Mouse (Mus musculus): ENCODE measurements around the gene Pcsk2. TPM values are rescaled to one million over a fixed set of nuclear protein-coding genes. Genes with fewer than 3 reads are reported as not detected.
A peak's percentile ranks its signal among the peaks of the same experiment; 100 is the strongest.

Pcsk2 gene
- polyA plus RNA-seq, 1 experiment from 2014 or later, result 11.4 TPM

DNA sequence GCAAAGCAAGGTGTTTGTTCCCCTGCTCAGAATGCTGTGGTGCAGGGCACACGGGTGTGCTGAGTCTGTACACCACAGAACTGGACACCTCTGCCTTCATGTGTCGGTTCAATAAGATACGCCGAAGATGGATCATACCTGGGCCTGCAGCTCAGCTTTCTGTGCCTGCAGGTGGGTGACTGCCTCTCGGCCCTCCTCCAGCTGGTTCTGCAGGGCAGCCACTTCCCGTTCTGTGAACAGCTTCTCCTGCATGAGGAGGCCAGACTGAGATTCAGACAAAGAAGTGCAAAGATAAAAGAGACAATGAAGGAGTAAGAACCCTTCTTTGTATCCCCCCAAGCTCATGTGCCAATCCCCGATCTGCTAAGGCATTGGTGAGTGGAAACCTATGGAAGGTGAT, 295.6 kb downstream of the Pcsk2 start:
- Histone ChIP-seq H3K4me1 (ENCODE audit: control insufficient read depth, insufficient read depth, low read length) (no peaks in the 10 kb centered on the region), H3K36me3 (ENCODE audit: control insufficient read depth, insufficient read depth, low read length) (no peaks in the 10 kb centered on the region), H3K4me3 (ENCODE audit: low read depth, low read length) (no peak overlapping the region), H3K27me3 (replicated peaks; ENCODE audit: control insufficient read depth, insufficient read depth, low read length) (no peaks in the 10 kb centered on the region), H3K27ac (ENCODE audit: low read depth, low read length) (no peak overlapping the region), H3K9ac (ENCODE audit: low read length) (no peak overlapping the region), H3K9me3 (replicated peaks; ENCODE audit: control insufficient read depth, low read length) (no peaks in the 10 kb centered on the region), H3K4me2 (ENCODE audit: low read length) (no peak overlapping the region)
- ATAC-seq (no peak), DNase-seq (ENCODE audit: low spot score) (no peak)
- WGBS, result 71% methylated on average over 7 of the region's 7 CpGs

GRCm38 (mm10) chr2:143844779-143845178, 298.8 kb downstream of the Pcsk2 start:
- H3K27ac ChIP-seq (ENCODE audit: low read depth, low read length), result no peak overlapping the region
- no peak overlapping the region for H3K4me3 ChIP-seq (ENCODE audit: low read depth, low read length)
- no peak overlapping the region for H3K4me2 ChIP-seq (ENCODE audit: low read length)
- ATAC-seq (no peak), DNase-seq (ENCODE audit: low spot score) (no peak)
- no peak overlapping the region for H3K9ac ChIP-seq (ENCODE audit: low read length)
- WGBS, result 63% methylated on average over 5 of the region's 5 CpGs
- H3K9me3 ChIP-seq (replicated peaks; ENCODE audit: control insufficient read depth, low read length), result no peaks in the 10 kb centered on the region
- no peaks in the 10 kb centered on the region for H3K27me3 ChIP-seq (replicated peaks; ENCODE audit: control insufficient read depth, insufficient read depth, low read length)
- no peaks in the 10 kb centered on the region for H3K4me1 ChIP-seq (ENCODE audit: control insufficient read depth, insufficient read depth, low read length)
- no peaks in the 10 kb centered on the region for H3K36me3 ChIP-seq (ENCODE audit: control insufficient read depth, insufficient read depth, low read length)

- no peak for DNase-seq (ENCODE audit: low spot score)
Observed at GRCm38 (mm10) chr2:143846799-143847198, 300.8 kb downstream of the Pcsk2 start.

DNA sequence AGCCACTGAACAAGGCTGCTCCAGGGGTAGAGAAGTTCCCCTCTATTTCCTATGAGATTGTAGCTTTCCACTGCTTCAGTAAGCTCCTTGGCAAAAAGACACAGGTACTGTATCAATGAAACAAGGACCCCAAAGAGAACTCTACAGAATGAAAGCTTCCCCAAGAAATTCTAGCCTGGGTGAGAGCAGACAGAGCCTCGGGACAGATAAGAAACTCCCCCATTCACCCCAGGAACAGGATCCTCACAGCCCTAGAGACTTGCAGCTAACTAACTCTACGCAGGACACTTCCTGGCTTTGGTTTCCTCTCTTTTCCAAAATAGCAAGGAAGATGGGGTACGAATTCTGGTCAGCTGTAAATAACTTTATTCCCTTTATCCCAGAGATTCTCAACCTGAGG, 301.3 kb downstream of the Pcsk2 start:
- Histone ChIP-seq H3K36me3 (ENCODE audit: control insufficient read depth, insufficient read depth, low read length) (no peaks in the 10 kb centered on the region), H3K27ac (ENCODE audit: low read depth, low read length) (no peak overlapping the region), H3K4me3 (ENCODE audit: low read depth, low read length) (no peak overlapping the region), H3K27me3 (replicated peaks; ENCODE audit: control insufficient read depth, insufficient read depth, low read length) (no peaks in the 10 kb centered on the region), H3K9ac (ENCODE audit: low read length) (no peak overlapping the region), H3K4me2 (ENCODE audit: low read length) (no peak overlapping the region), H3K9me3 (replicated peaks; ENCODE audit: control insufficient read depth, low read length) (no peaks in the 10 kb centered on the region), H3K4me1 (ENCODE audit: control insufficient read depth, insufficient read depth, low read length) (no peaks in the 10 kb centered on the region)
- ATAC-seq (no peak), DNase-seq (ENCODE audit: low spot score) (no peak)
- WGBS, result 89% methylated on average over 3 of the region's 3 CpGs

More at GRCm38 (mm10) chr2:143846799-143847198, 300.8 kb downstream of the Pcsk2 start:
- H3K9me3 ChIP-seq (replicated peaks; ENCODE audit: control insufficient read depth, low read length), result no peaks in the 10 kb centered on the region
- ATAC-seq, result no peak
- H3K36me3 ChIP-seq (ENCODE audit: control insufficient read depth, insufficient read depth, low read length), result no peaks in the 10 kb centered on the region
- H3K4me3 ChIP-seq (ENCODE audit: low read depth, low read length), result no peak overlapping the region
- H3K9ac ChIP-seq (ENCODE audit: low read length), result no peak overlapping the region
- H3K4me1 ChIP-seq (ENCODE audit: control insufficient read depth, insufficient read depth, low read length), result no peaks in the 10 kb centered on the region
- H3K4me2 ChIP-seq (ENCODE audit: low read length), result no peak overlapping the region
- WGBS, result 85% methylated on average over 4 of the region's 4 CpGs
- H3K27me3 ChIP-seq (replicated peaks; ENCODE audit: control insufficient read depth, insufficient read depth, low read length), result no peaks in the 10 kb centered on the region
- H3K27ac ChIP-seq (ENCODE audit: low read depth, low read length), result no peak overlapping the region

- peak; percentile 40; the same call in 1 of the 2 replicates for ATAC-seq
- H3K36me3 ChIP-seq (ENCODE audit: control insufficient read depth, insufficient read depth, low read length), result no peaks in the 10 kb centered on the region
- peak; percentile 58 for DNase-seq (ENCODE audit: low spot score)
- no peaks in the 10 kb centered on the region for H3K27me3 ChIP-seq (replicated peaks; ENCODE audit: control insufficient read depth, insufficient read depth, low read length)
- H3K9me3 ChIP-seq (replicated peaks; ENCODE audit: control insufficient read depth, low read length), result no peaks in the 10 kb centered on the region
- H3K4me2 ChIP-seq (ENCODE audit: low read length), result no peak overlapping the region
- 77% methylated on average over 12 of the region's 12 CpGs for WGBS
- no peak overlapping the region for H3K27ac ChIP-seq (ENCODE audit: low read depth, low read length)
- no peaks in the 10 kb centered on the region for H3K4me1 ChIP-seq (ENCODE audit: control insufficient read depth, insufficient read depth, low read length)
- H3K9ac ChIP-seq (ENCODE audit: low read length), result no peak overlapping the region
- no peak overlapping the region for H3K4me3 ChIP-seq (ENCODE audit: low read depth, low read length)
Observed at GRCm38 (mm10) chr2:143851354-143852221, 305.6 kb downstream of the Pcsk2 start.

DNA sequence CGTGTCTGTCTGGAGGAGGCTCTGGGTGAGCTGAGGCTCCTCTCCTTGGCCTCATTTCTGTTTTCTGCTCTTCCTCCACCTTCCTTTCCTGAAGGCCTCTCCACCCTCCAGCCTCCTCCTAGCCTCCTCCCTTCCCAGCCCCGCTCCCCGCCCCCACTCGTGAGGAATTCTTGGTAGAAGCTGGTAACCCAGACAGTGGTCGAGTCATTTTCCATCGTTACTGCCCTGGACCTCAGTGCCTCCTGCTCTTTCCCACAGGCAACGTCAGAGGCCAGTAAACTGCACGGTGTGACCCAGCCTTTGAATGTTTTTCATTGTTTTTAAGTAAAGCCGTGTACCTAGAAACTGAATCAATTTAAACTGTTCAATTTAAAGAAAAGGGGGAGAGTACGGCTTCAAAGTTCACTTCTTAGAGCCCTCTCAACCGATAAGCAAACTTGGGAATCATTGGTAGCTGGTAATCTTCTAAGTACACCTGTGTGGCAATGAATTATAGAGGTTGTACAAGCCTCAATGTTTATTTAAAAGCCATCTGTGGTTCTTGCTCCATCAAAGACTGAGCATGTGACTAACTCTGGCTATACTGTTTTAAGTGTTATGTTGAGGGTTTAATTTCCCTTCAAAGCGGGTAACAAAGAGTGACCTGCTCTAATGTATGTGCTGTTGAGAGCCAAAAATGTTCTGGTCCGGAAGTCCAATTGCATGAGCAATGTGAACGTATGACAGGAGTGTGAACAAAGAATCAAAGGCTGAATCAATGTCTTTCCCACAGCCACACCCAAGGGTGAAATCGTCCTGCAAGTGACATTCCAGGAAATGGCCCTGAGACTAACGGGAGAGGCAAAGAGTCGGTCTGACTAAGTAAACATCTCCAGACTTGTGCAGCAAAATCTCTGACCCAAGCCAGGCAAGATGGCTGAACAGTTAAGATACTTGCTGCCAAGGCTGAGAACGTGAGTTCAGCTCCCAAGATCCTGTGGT, 306.6 kb downstream of the Pcsk2 start:
- Histone ChIP-seq H3K4me3 (ENCODE audit: low read depth, low read length) (no peak overlapping the region), H3K27me3 (replicated peaks; ENCODE audit: control insufficient read depth, insufficient read depth, low read length) (no peaks in the 10 kb centered on the region), H3K36me3 (ENCODE audit: control insufficient read depth, insufficient read depth, low read length) (no peaks in the 10 kb centered on the region), H3K4me1 (ENCODE audit: control insufficient read depth, insufficient read depth, low read length) (no peaks in the 10 kb centered on the region), H3K9me3 (replicated peaks; ENCODE audit: control insufficient read depth, low read length) (no peaks in the 10 kb centered on the region), H3K4me2 (ENCODE audit: low read length) (no peak overlapping the region), H3K9ac (ENCODE audit: low read length) (no peak overlapping the region), H3K27ac (ENCODE audit: low read depth, low read length) (no peak overlapping the region)
- DNase-seq (ENCODE audit: low spot score), result no peak
- 64% methylated on average over 18 of the region's 18 CpGs for WGBS
- ATAC-seq, result no peak

GRCm38 (mm10) chr2:143853447-143853846, 307.5 kb downstream of the Pcsk2 start:
- H3K4me3 ChIP-seq (ENCODE audit: low read depth, low read length), result no peak overlapping the region
- no peaks in the 10 kb centered on the region for H3K4me1 ChIP-seq (ENCODE audit: control insufficient read depth, insufficient read depth, low read length)
- no peaks in the 10 kb centered on the region for H3K36me3 ChIP-seq (ENCODE audit: control insufficient read depth, insufficient read depth, low read length)
- no peak for DNase-seq (ENCODE audit: low spot score)
- 85% methylated on average over 4 of the region's 4 CpGs for WGBS
- no peaks in the 10 kb centered on the region for H3K9me3 ChIP-seq (replicated peaks; ENCODE audit: control insufficient read depth, low read length)
- no peak overlapping the region for H3K9ac ChIP-seq (ENCODE audit: low read length)
- H3K27ac ChIP-seq (ENCODE audit: low read depth, low read length), result no peak overlapping the region
- no peak overlapping the region for H3K4me2 ChIP-seq (ENCODE audit: low read length)
- no peak for ATAC-seq
- H3K27me3 ChIP-seq (replicated peaks; ENCODE audit: control insufficient read depth, insufficient read depth, low read length), result no peaks in the 10 kb centered on the region

- H3K4me1 ChIP-seq (ENCODE audit: control insufficient read depth, insufficient read depth, low read length), result no peaks in the 10 kb centered on the region
- ATAC-seq (no peak), DNase-seq (ENCODE audit: low spot score) (no peak)
- no peaks in the 10 kb centered on the region for H3K36me3 ChIP-seq (ENCODE audit: control insufficient read depth, insufficient read depth, low read length)
- no peaks in the 10 kb centered on the region for H3K9me3 ChIP-seq (replicated peaks; ENCODE audit: control insufficient read depth, low read length)
- H3K27ac ChIP-seq (ENCODE audit: low read depth, low read length), result no peak overlapping the region
- no peaks in the 10 kb centered on the region for H3K27me3 ChIP-seq (replicated peaks; ENCODE audit: control insufficient read depth, insufficient read depth, low read length)
- H3K4me3 ChIP-seq (ENCODE audit: low read depth, low read length), result no peak overlapping the region
- 69% methylated on average over 2 of the region's 2 CpGs for WGBS
- no peak overlapping the region for H3K4me2 ChIP-seq (ENCODE audit: low read length)
- no peak overlapping the region for H3K9ac ChIP-seq (ENCODE audit: low read length)
Observed at GRCm38 (mm10) chr2:143859166-143859565, 313.2 kb downstream of the Pcsk2 start.
